Mouse (Mus musculus): ENCODE data around the gene Enpp6. TPM values are rescaled to one million over a fixed set of nuclear protein-coding genes. Genes with fewer than 3 reads are reported as not detected.

Gene Enpp6
- polyA plus RNA-seq (2012; rRNA removed): 0.38 and 0.55 TPM in 2 replicates

GRCm38 (mm10) chr8:46986386-46987140 is at the start of gene Enpp6:
Gene Enpp6, plus strand, starts transcription at chr8:46986887.

Other genes with a start within 250 kb of the Enpp6 start
- gene Irf2, start 247.2 kb upstream of the Enpp6 start, polyA plus RNA-seq (2012; rRNA removed): 6.6 and 8.6 TPM in 2 replicates

All from liver, embryonic 18 days (tissue).